Mouse (Mus musculus) lung, postnatal 0 days (tissue): ENCODE data around the gene Slc22a17.
A peak's percentile ranks its signal among the peaks of the same experiment; 100 is the strongest.

ENCODE experiments used
- CTCF ChIP-seq: IDR thresholded peaks from 2 replicates; pipeline ENCODE4 v1.5.1; 2016; ENCODE audit warnings: antibody characterized with exemption, mild to moderate bottlenecking
- EP300 ChIP-seq: IDR thresholded peaks from 2 replicates; pipeline ENCODE4 v1.6.1; 2016; ENCODE audit warnings: antibody characterized with exemption, mild to moderate bottlenecking, control low read depth

- peak; percentile 88 for TF ChIP-seq CTCF
- TF ChIP-seq EP300, result 0 out of 2 replicates have a peak, but pooled peaks have one; percentile 16
These were observed 12.5 kb downstream of the Slc22a17 start for GRCm38 (mm10) chr14:54900383-54900782.
